ENCODE assay signal across 15 mouse cellular contexts in genomic region chr7:106651555-106652343, GRCm38 (mm10). TPM values are rescaled to one million over a fixed set of nuclear protein-coding genes. Genes with fewer than 3 reads are reported as not detected.
DNase-seq lines count a peak whose midpoint lies in the region; ATAC-seq and TF ChIP-seq lines count a peak whose summit lies in the region.
"Had no signal": no experiment of that assay in that cellular context is flagged by ENCODE, and none has a peak within 500 bp of the region (broad histone marks: within the 10 kb centered on the region; RNA-seq: fewer than 3 reads in every experiment).

No protein-coding gene starts in this region.

- peak; percentile 74 for TF ChIP-seq EP300 in liver, embryonic 14.5 days (IDR thresholded peaks at IDR 0.05; ENCODE audit: low read depth)

- peak in 1 of 2 experiments; percentile 46 for DNase-seq in spleen, adult 2 months (ENCODE audit: low read depth in 1 of 2, low spot score in 2 of 2)
- DNase-seq in spleen, postnatal 10 days (ENCODE audit: low spot score in 2 of 2): no peak
- DNase-seq in brain, adult 2 months (ENCODE audit: low read depth, low spot score): peak; percentile 3
- DNase-seq in liver, embryonic 14.5 days (ENCODE audit: low read depth in 3 of 3, low spot score in 3 of 3): peak; percentile 48 to 59 (median 56)
- DNase-seq in splenic B cell, adult 2 months (ENCODE audit: low read depth, low spot score): peak; percentile 70
- no peak for DNase-seq in left cerebral cortex, adult 18-20 months (ENCODE audit: low spot score in 2 of 2)
- DNase-seq: gastrocnemius, postnatal 14 days; thymus, postnatal 4 days had no signal

- no peak overlapping the region for H3K4me3 ChIP-seq in spleen, adult 2 months (ENCODE audit: extremely low read depth, insufficient read depth, insufficient read length)
- no peak overlapping the region for H3K4me3 ChIP-seq in liver, embryonic 14.5 days (ENCODE audit: insufficient read depth in 1 of 2, low read depth in 2 of 2, low read length in 2 of 2)
- H3K4me3 ChIP-seq in kidney, embryonic 15.5 days (replicated peaks): no peak overlapping the region
- H3K4me3 ChIP-seq: forebrain, embryonic 15.5 days; intestine, embryonic 15.5 days had no signal

- peak; percentile 83 for ATAC-seq in liver, embryonic 14.5 days (ENCODE audit: insufficient read depth)
- no peak for ATAC-seq in cerebellum, adult (ENCODE audit: insufficient number of reproducible peaks, low FRiP score, low TSS enrichment)
- no peak for ATAC-seq in kidney, embryonic 15.5 days (replicated peaks; ENCODE audit: low FRiP score)
- ATAC-seq: forebrain, embryonic 15.5 days; intestine, embryonic 15.5 days had no signal

- peak overlapping the region; percentile 95 for H3K27ac ChIP-seq in spleen, adult 2 months (ENCODE audit: insufficient read depth, low read length)
- H3K27ac ChIP-seq in liver, embryonic 14.5 days: peak overlapping the region; percentile 62
- no peak overlapping the region for H3K27ac ChIP-seq in kidney, embryonic 15.5 days
- H3K27ac ChIP-seq: forebrain, embryonic 15.5 days; intestine, embryonic 15.5 days had no signal

- H3K36me3 ChIP-seq in spleen, adult 2 months (ENCODE audit: control insufficient read depth, insufficient read depth, low read length): no peaks in the 10 kb centered on the region
- H3K36me3 ChIP-seq in liver, embryonic 14.5 days (replicated peaks; ENCODE audit: control insufficient read depth, insufficient read depth, low read depth): no peaks in the 10 kb centered on the region
- no peaks in the 10 kb centered on the region for H3K36me3 ChIP-seq in splenic B cell, adult 2 months (ENCODE audit: control insufficient read depth, insufficient read depth, low read length, poor library complexity, severe bottlenecking)
- H3K36me3 ChIP-seq in kidney, embryonic 15.5 days: no peaks in the 10 kb centered on the region
- H3K36me3 ChIP-seq: forebrain, embryonic 15.5 days; intestine, embryonic 15.5 days had no signal

- H3K9ac ChIP-seq in liver, embryonic 14.5 days (replicated peaks): no peak overlapping the region
- no peak overlapping the region for H3K9ac ChIP-seq in kidney, embryonic 15.5 days
- H3K9ac ChIP-seq: forebrain, embryonic 15.5 days; intestine, embryonic 15.5 days had no signal

- H3K9me3 ChIP-seq in liver, embryonic 14.5 days (ENCODE audit: control insufficient read depth, low read length): no peaks in the 10 kb centered on the region
- no peaks in the 10 kb centered on the region for H3K9me3 ChIP-seq in kidney, embryonic 15.5 days (replicated peaks)
- H3K9me3 ChIP-seq: forebrain, embryonic 15.5 days; intestine, embryonic 15.5 days had no signal

- TF ChIP-seq CTCF in spleen, adult 2 months (IDR thresholded peaks at IDR 0.05; ENCODE audit: extremely low read depth, insufficient read depth, insufficient read length, insufficient replicate concordance): no peak
- no peak for TF ChIP-seq CTCF in liver, embryonic 14.5 days (IDR thresholded peaks at IDR 0.05; ENCODE audit: low read depth)

- no peak for TF ChIP-seq POLR2A in spleen, adult 2 months (IDR thresholded peaks at IDR 0.05; ENCODE audit: low read depth, low read length)

- no peaks in the 10 kb centered on the region for H3K27me3 ChIP-seq in spleen, adult 2 months (ENCODE audit: control insufficient read depth, insufficient read depth, low read length)
- no peaks in the 10 kb centered on the region for H3K27me3 ChIP-seq in liver, embryonic 14.5 days (ENCODE audit: control insufficient read depth, insufficient read depth, low read length)
- no peaks in the 10 kb centered on the region for H3K27me3 ChIP-seq in splenic B cell, adult 2 months (ENCODE audit: control insufficient read depth, insufficient read depth, low read length, poor library complexity, severe bottlenecking)
- no peaks in the 10 kb centered on the region for H3K27me3 ChIP-seq in kidney, embryonic 15.5 days
- H3K27me3 ChIP-seq: forebrain, embryonic 15.5 days; intestine, embryonic 15.5 days had no signal

- peaks cover 16% of the 10 kb centered on the region for H3K4me1 ChIP-seq in spleen, adult 2 months (ENCODE audit: control insufficient read depth, insufficient read depth, insufficient read length)
- peaks cover 14 to 24% of the 10 kb centered on the region in 2 experiments for H3K4me1 ChIP-seq in liver, embryonic 14.5 days (replicated peaks; ENCODE audit: control insufficient read depth in 2 of 2, insufficient read depth in 2 of 2, low read length in 1 of 2)
- H3K4me1 ChIP-seq in kidney, embryonic 15.5 days: no peaks in the 10 kb centered on the region
- H3K4me1 ChIP-seq: forebrain, embryonic 15.5 days; intestine, embryonic 15.5 days had no signal

- H3K4me2 ChIP-seq in liver, embryonic 14.5 days (ENCODE audit: low read depth): peak overlapping the region; percentile 38
- no peak overlapping the region for H3K4me2 ChIP-seq in kidney, embryonic 15.5 days
- H3K4me2 ChIP-seq: forebrain, embryonic 15.5 days; intestine, embryonic 15.5 days had no signal

RNA-seq across cellular contexts. Expression of gene Olfr693, which starts 28.6 kb away (rescaled TPM):
- not detected in 2 replicates for polyA plus RNA-seq in spleen, adult 2 months (2012; rRNA removed)
- polyA plus RNA-seq in liver, embryonic 14.5 days (2012; rRNA removed): not detected in 2 replicates
- polyA plus RNA-seq in liver, embryonic 14.5 days (2014; fragmentation: Nextera tagmentation; extraction: Ambion mirVana): not detected in 2 replicates
- not detected for total RNA-seq in left cerebral cortex, adult 18-20 months (2021)
- not detected in 2 replicates for polyA plus RNA-seq in kidney, embryonic 15.5 days (2015; fragmentation: Nextera tagmentation; extraction: Ambion mirVana)
- total RNA-seq: gastrocnemius, postnatal 14 days; layer of hippocampus, adult 18-20 months; left cerebral cortex, postnatal 36 days had no signal
- polyA plus RNA-seq: forebrain, embryonic 15.5 days; heart, embryonic 16.5 days; intestine, embryonic 15.5 days had no signal

RNA-seq across cellular contexts. Expression of gene Olfr694, which starts 39.9 kb away (rescaled TPM):
- polyA plus RNA-seq in spleen, adult 2 months (2012; rRNA removed): not detected in 2 replicates
- not detected in 2 replicates for polyA plus RNA-seq in liver, embryonic 14.5 days (2012; rRNA removed)
- polyA plus RNA-seq in liver, embryonic 14.5 days (2014; fragmentation: Nextera tagmentation; extraction: Ambion mirVana): not detected in 2 replicates
- total RNA-seq in left cerebral cortex, adult 18-20 months (2021): not detected
- not detected in 2 replicates for polyA plus RNA-seq in kidney, embryonic 15.5 days (2015; fragmentation: Nextera tagmentation; extraction: Ambion mirVana)
- total RNA-seq: gastrocnemius, postnatal 14 days; layer of hippocampus, adult 18-20 months; left cerebral cortex, postnatal 36 days had no signal
- polyA plus RNA-seq: forebrain, embryonic 15.5 days; heart, embryonic 16.5 days; intestine, embryonic 15.5 days had no signal

Comparison
In these comparisons a context has a peak if more than half of its experiments do, and no peak if none do; other contexts are left out.
1. DNase-seq: peak in brain, adult 2 months (single experiment), liver, embryonic 14.5 days (3 of 3) and splenic B cell, adult 2 months (single experiment); none in spleen, postnatal 10 days (0 of 2) and left cerebral cortex, adult 18-20 months (0 of 2).